In genomic region chr1:64617715-64617984, GRCm38 (mm10) we compare ENCODE assay signal across 8 mouse cellular contexts. TPM values are rescaled to one million over a fixed set of nuclear protein-coding genes. Genes with fewer than 3 reads are reported as not detected.
DNase-seq lines count a peak whose midpoint lies in the region; ATAC-seq and TF ChIP-seq lines count a peak whose summit lies in the region.

No protein-coding gene starts in this region.

- DNase-seq in 416B (ENCODE audit: low read depth) (peak; percentile 89), liver (peak; percentile 89)
- DNase-seq in adrenal gland, postnatal 4 days (ENCODE audit: low spot score in 2 of 2): peak; percentile 78
- peak; percentile 80 to 85 for DNase-seq in heart, adult 9 months (ENCODE audit: low spot score in 2 of 2)
- DNase-seq in spleen, postnatal 4 days (ENCODE audit: low spot score in 2 of 2): peak; percentile 79 to 94

- H3K9me3 ChIP-seq in embryonic facial prominence, embryonic 13.5 days: no peaks in the 10 kb centered on the region
- no peaks in the 10 kb centered on the region for H3K9me3 ChIP-seq in kidney, embryonic 14.5 days (ENCODE audit: control insufficient read depth, low read length)

- H3K36me3 ChIP-seq in embryonic facial prominence, embryonic 13.5 days: peaks cover 12% of the 10 kb centered on the region
- H3K36me3 ChIP-seq in kidney, embryonic 14.5 days (ENCODE audit: control insufficient read depth, insufficient read depth, low read length): peaks cover 5% of the 10 kb centered on the region; the same call in 1 of the 2 replicates
- no peaks in the 10 kb centered on the region for H3K36me3 ChIP-seq in myocyte (ENCODE audit: control insufficient read depth, insufficient read depth)

- peak overlapping the region; percentile 94 for H3K9ac ChIP-seq in embryonic facial prominence, embryonic 13.5 days
- H3K9ac ChIP-seq in kidney, embryonic 14.5 days (ENCODE audit: low read depth, low read length): peak overlapping the region; percentile 92

- ATAC-seq in embryonic facial prominence, embryonic 13.5 days (ENCODE audit: insufficient number of reproducible peaks, insufficient read depth, low FRiP score, low TSS enrichment, low read depth): peak; percentile 80
- ATAC-seq in kidney, embryonic 14.5 days (ENCODE audit: low FRiP score, low TSS enrichment): peak; percentile 84

- H3K4me2 ChIP-seq in embryonic facial prominence, embryonic 13.5 days: peak overlapping the region; percentile 68
- peak overlapping the region; percentile 78 for H3K4me2 ChIP-seq in kidney, embryonic 14.5 days (replicated peaks; ENCODE audit: low read depth, low read length)
- peak overlapping the region; percentile 88 for H3K4me2 ChIP-seq in myocyte (ENCODE audit: low read depth)

- no peaks in the 10 kb centered on the region for H3K27me3 ChIP-seq in embryonic facial prominence, embryonic 13.5 days
- no peaks in the 10 kb centered on the region for H3K27me3 ChIP-seq in kidney, embryonic 14.5 days (ENCODE audit: control insufficient read depth, insufficient read depth, low read length)
- no peaks in the 10 kb centered on the region for H3K27me3 ChIP-seq in myocyte (ENCODE audit: control insufficient read depth, insufficient read depth, insufficient read length)

- peak overlapping the region; percentile 74 for H3ac ChIP-seq in myocyte (ENCODE audit: control insufficient read depth, insufficient read length)

- peak overlapping the region; percentile 99 for H3K27ac ChIP-seq in embryonic facial prominence, embryonic 13.5 days
- peak overlapping the region; percentile 97 for H3K27ac ChIP-seq in kidney, embryonic 14.5 days (ENCODE audit: low read depth, low read length)

- peaks cover 19% of the 10 kb centered on the region for H3K79me2 ChIP-seq in myocyte (ENCODE audit: control insufficient read depth, insufficient read depth)

- peaks cover 28% of the 10 kb centered on the region for H3K4me1 ChIP-seq in embryonic facial prominence, embryonic 13.5 days
- peaks cover 8% of the 10 kb centered on the region for H3K4me1 ChIP-seq in kidney, embryonic 14.5 days (ENCODE audit: control insufficient read depth, insufficient read depth, low read length)

- TF ChIP-seq POLR2A in myocyte (IDR thresholded peaks at IDR 0.05; ENCODE audit: insufficient read length, low read depth): no peak

- H3K4me3 ChIP-seq in embryonic facial prominence, embryonic 13.5 days: peak overlapping the region; percentile 80
- H3K4me3 ChIP-seq in kidney, embryonic 14.5 days (ENCODE audit: low read length): peak overlapping the region; percentile 83
- peak overlapping the region; percentile 80 for H3K4me3 ChIP-seq in myocyte

- whole genome bisulfite sequencing in embryonic facial prominence, embryonic 13.5 days: 0% methylated on average over 15 of the region's 15 CpGs
- WGBS in kidney, embryonic 14.5 days: 3% methylated on average over 6 of the region's 15 CpGs

TF ChIP-seq in myocyte, 11 proteins besides CTCF, POLR2A, EP300 and RAD21:
- TF ChIP-seq MAX (IDR thresholded peaks at IDR 0.05; ENCODE audit: low read depth) (no peak), E2F4 (IDR thresholded peaks at IDR 0.05; ENCODE audit: insufficient read depth) (no peak), MYOG (IDR thresholded peaks at IDR 0.05; ENCODE audit: control insufficient read depth in 1 of 3, insufficient read depth in 1 of 3, insufficient read length in 2 of 3, low read depth in 2 of 3) (peak in 2 of 3 experiments; percentile 56 to 78), MYOD1 (IDR thresholded peaks at IDR 0.05; ENCODE audit: control insufficient read depth in 1 of 3, insufficient read length in 2 of 3, low read depth in 2 of 3) (peak in 2 of 3 experiments; percentile 53 to 71), REST (IDR thresholded peaks at IDR 0.05; ENCODE audit: insufficient read depth, insufficient read length) (no peak), TCF3 (IDR thresholded peaks at IDR 0.05; ENCODE audit: insufficient read length, low read depth) (no peak), CEBPB (IDR thresholded peaks at IDR 0.05; ENCODE audit: insufficient read depth, poor library complexity, severe bottlenecking) (no peak), POLR2AphosphoS2 (IDR thresholded peaks at IDR 0.05; ENCODE audit: insufficient read length, low read depth) (no peak), SRF (IDR thresholded peaks at IDR 0.05; ENCODE audit: control insufficient read depth, insufficient read length, low read depth) (no peak), TCF12 (IDR thresholded peaks at IDR 0.05; ENCODE audit: insufficient read depth, poor library complexity, severe bottlenecking) (no peak), USF1 (IDR thresholded peaks at IDR 0.05; ENCODE audit: low read depth) (no peak)

RNA-seq across cellular contexts. Expression of gene Mettl21a, which starts 0.6 kb away (rescaled TPM):
- 10 to 100 TPM; 14.8 to 16.3 TPM for total RNA-seq in adrenal gland, postnatal 4 days (2021)
- polyA plus RNA-seq in embryonic facial prominence, embryonic 13.5 days (2015; fragmentation: Nextera tagmentation; extraction: Ambion mirVana): 18.7 and 23.0 TPM in 2 replicates
- 16.9 and 20.4 TPM in 2 replicates for polyA plus RNA-seq in kidney, embryonic 14.5 days (2014; fragmentation: Nextera tagmentation; extraction: Ambion mirVana)
- 26.5 TPM for polyA plus RNA-seq in myocyte (2012; fragmentation: generic; extraction: Trizol)

Comparison
In these comparisons a context has a peak if more than half of its experiments do, and no peak if none do; other contexts are left out.
1. Peak in every context shown above with its lines: DNase-seq, ATAC-seq, H3K4me3 ChIP-seq and H3K27ac ChIP-seq.